28 mouse cellular contexts compared by ENCODE assay signal in genomic region chr2:104482156-104482555, GRCm38 (mm10). TPM values are rescaled to one million over a fixed set of nuclear protein-coding genes. Genes with fewer than 3 reads are reported as not detected.
DNase-seq lines count a peak whose midpoint lies in the region; ATAC-seq and TF ChIP-seq lines count a peak whose summit lies in the region.
"Had no signal": no experiment of that assay in that cellular context is flagged by ENCODE, and none has a peak within 500 bp of the region (broad histone marks: within the 10 kb centered on the region; RNA-seq: fewer than 3 reads in every experiment).

No protein-coding gene starts in this region.

- DNase-seq in heart, adult 2 months, result no peak
- no peak for DNase-seq in heart, adult 8-10 months (ENCODE audit: low spot score)
- peak; percentile 42 to 84 for DNase-seq in kidney, adult 8-10 months
- no peak for DNase-seq in kidney, postnatal 4 days
- DNase-seq in lung, postnatal 0 days (ENCODE audit: low spot score), result peak; percentile 59
- no peak for DNase-seq in lung, postnatal 10 days
- DNase-seq: adrenal gland, adult 2 months; cerebellum, adult 11 months; cerebellum, postnatal 10 days; forebrain, postnatal 0 days; heart, postnatal 4 days; liver, embryonic 13.5 days; midbrain, embryonic 14.5 days; right cerebral cortex, postnatal 14 days; thymus, adult 2 months; thymus, postnatal 4 days had no signal

- TF ChIP-seq POLR2A in heart, adult 2 months (IDR thresholded peaks at IDR 0.05; ENCODE audit: insufficient read depth, low read depth, low read length), result no peak
- TF ChIP-seq POLR2A in embryonic fibroblast, embryonic 13.5 days (IDR thresholded peaks at IDR 0.05; ENCODE audit: low read depth, low read length), result no peak

- no peak overlapping the region for H3K4me3 ChIP-seq in heart, adult 2 months
- H3K4me3 ChIP-seq in lung, postnatal 0 days (ENCODE audit: low read depth, low read length), result no peak overlapping the region
- no peak overlapping the region for H3K4me3 ChIP-seq in embryonic fibroblast, embryonic 13.5 days (ENCODE audit: insufficient read depth, low read length)
- H3K4me3 ChIP-seq: embryonic facial prominence, embryonic 10.5 days; forebrain, embryonic 10.5 days; heart, embryonic 12.5 days; limb, embryonic 12.5 days; liver, embryonic 13.5 days; lung, embryonic 15.5 days; megakaryocyte, embryonic 14.5 days; neural tube, embryonic 12.5 days had no signal

- H3K9ac ChIP-seq in heart, adult 2 months (ENCODE audit: low read depth, low read length), result no peak overlapping the region
- no peak overlapping the region for H3K9ac ChIP-seq in lung, postnatal 0 days (replicated peaks; ENCODE audit: low read depth)
- H3K9ac ChIP-seq: forebrain, postnatal 0 days; heart, embryonic 12.5 days; hindbrain, embryonic 14.5 days; limb, embryonic 12.5 days; liver, embryonic 13.5 days; lung, embryonic 15.5 days; neural tube, embryonic 12.5 days had no signal

- no peak overlapping the region for H3K4me2 ChIP-seq in lung, postnatal 0 days (replicated peaks; ENCODE audit: low read depth, low read length)
- H3K4me2 ChIP-seq: heart, embryonic 12.5 days; hindbrain, embryonic 14.5 days; limb, embryonic 12.5 days; liver, embryonic 13.5 days; lung, embryonic 15.5 days; neural tube, embryonic 12.5 days had no signal

- H3K27ac ChIP-seq in heart, adult 2 months, result peak overlapping the region; percentile 44
- 0 out of 2 replicates have a peak overlapping the region, but pooled peaks have one; percentile 16 for H3K27ac ChIP-seq in lung, postnatal 0 days (ENCODE audit: low read length)
- peak overlapping the region; percentile 40; the same call in 1 of the 2 replicates for H3K27ac ChIP-seq in embryonic fibroblast, embryonic 13.5 days (ENCODE audit: insufficient read depth, low read length)
- H3K27ac ChIP-seq: embryonic facial prominence, embryonic 10.5 days; forebrain, embryonic 10.5 days; hindbrain, embryonic 14.5 days; limb, embryonic 12.5 days; liver, embryonic 13.5 days; lung, embryonic 15.5 days; neural tube, embryonic 12.5 days; stomach, postnatal 0 days had no signal

- H3K4me1 ChIP-seq in heart, adult 2 months (ENCODE audit: control insufficient read depth, insufficient read depth, low read length), result peaks cover 22% of the 10 kb centered on the region
- no peaks in the 10 kb centered on the region for H3K4me1 ChIP-seq in lung, postnatal 0 days (ENCODE audit: insufficient read depth, low read depth, low read length)
- H3K4me1 ChIP-seq in embryonic fibroblast, embryonic 13.5 days (ENCODE audit: control insufficient read depth, insufficient read depth, low read length), result peaks cover 10% of the 10 kb centered on the region
- H3K4me1 ChIP-seq: embryonic facial prominence, embryonic 10.5 days; forebrain, embryonic 10.5 days had no signal

- peak; percentile 66 for ATAC-seq in lung, postnatal 0 days
- ATAC-seq: CD4-positive, CD25-positive, alpha-beta regulatory T cell, adult 4 months; forebrain, postnatal 0 days; inflammation-experienced regulatory T-cells, adult 6 months had no signal

- no peak for TF ChIP-seq CTCF in heart, adult 2 months (IDR thresholded peaks at IDR 0.05)
- TF ChIP-seq CTCF in lung, postnatal 0 days (IDR thresholded peaks at IDR 0.05), result no peak
- no peak for TF ChIP-seq CTCF in embryonic fibroblast, embryonic 13.5 days (IDR thresholded peaks at IDR 0.05; ENCODE audit: borderline replicate concordance, insufficient read depth, low read length)

- H3K36me3 ChIP-seq in heart, adult 2 months (ENCODE audit: control insufficient read depth, insufficient read depth, low read length), result peaks cover 23% of the 10 kb centered on the region
- H3K36me3 ChIP-seq in lung, postnatal 0 days (ENCODE audit: insufficient read depth, low read length), result no peaks in the 10 kb centered on the region
- H3K36me3 ChIP-seq: forebrain, embryonic 10.5 days; heart, embryonic 12.5 days; limb, embryonic 12.5 days; liver, embryonic 13.5 days; lung, embryonic 15.5 days; neural tube, embryonic 12.5 days had no signal

- no peaks in the 10 kb centered on the region for H3K27me3 ChIP-seq in heart, adult 2 months (ENCODE audit: control insufficient read depth, insufficient read depth, low read length)
- H3K27me3 ChIP-seq in lung, postnatal 0 days (replicated peaks; ENCODE audit: insufficient read depth, low read length), result no peaks in the 10 kb centered on the region
- H3K27me3 ChIP-seq: heart, embryonic 12.5 days; limb, embryonic 12.5 days; liver, embryonic 13.5 days; lung, embryonic 15.5 days; megakaryocyte, embryonic 14.5 days; neural tube, embryonic 12.5 days had no signal

- H3K79me2 ChIP-seq in heart, adult 2 months (replicated peaks; ENCODE audit: control insufficient read depth, insufficient read depth, low read length), result peaks cover 13% of the 10 kb centered on the region

- H3K9me3 ChIP-seq in lung, postnatal 0 days (ENCODE audit: low read length), result no peaks in the 10 kb centered on the region
- H3K9me3 ChIP-seq: embryonic facial prominence, embryonic 10.5 days; forebrain, embryonic 10.5 days; heart, embryonic 12.5 days; limb, embryonic 12.5 days; liver, embryonic 13.5 days; lung, embryonic 15.5 days; megakaryocyte, embryonic 14.5 days; neural tube, embryonic 12.5 days had no signal

- intact Hi-C loops in heart, adult 2 months (cut with DNase I), result no loop called here

- TF ChIP-seq EP300 in heart, adult 2 months (IDR thresholded peaks at IDR 0.05; ENCODE audit: insufficient read depth, low read depth, low read length), result no peak
- TF ChIP-seq EP300 in lung, postnatal 0 days (IDR thresholded peaks at IDR 0.05), result peak; percentile 55; the same call in 1 of the 2 replicates

RNA-seq across cellular contexts. Expression of gene Hipk3, which starts 12.1 kb away (rescaled TPM):
- 100 to 1,000 TPM; 206 to 229 TPM for total RNA-seq in heart, adult 2 months (2021)
- polyA plus RNA-seq in heart, adult 2 months (2012; rRNA removed), result 66.9 and 147 TPM in 2 replicates
- 100 to 1,000 TPM; 217 to 250 (median 233) TPM for total RNA-seq in heart, adult 8-10 months (2022)
- 17.5 and 18.4 TPM in 2 replicates for polyA plus RNA-seq in lung, postnatal 0 days (2015; fragmentation: Nextera tagmentation; extraction: Ambion mirVana)
- 65.7 and 66.5 TPM in 2 replicates for polyA plus RNA-seq in embryonic fibroblast, embryonic 13.5 days (2011; ENCODE audit: insufficient read length, low read depth, missing spikeins)

Comparison
In these comparisons a context has a peak if more than half of its experiments do, and no peak if none do; other contexts are left out.
1. DNase-seq: peak in kidney, adult 8-10 months (2 of 2) and lung, postnatal 0 days (single experiment); none in heart, adult 2 months (0 of 2), heart, adult 8-10 months (single experiment), kidney, postnatal 4 days (0 of 2) and lung, postnatal 10 days (single experiment).
2. Peak in every context shown above with its lines, with median percentiles within 50 percentile points of each other: H3K27ac ChIP-seq.